Mouse (Mus musculus): ENCODE measurements around the gene Rere. TPM values are rescaled to one million over a fixed set of nuclear protein-coding genes. Genes with fewer than 3 reads are reported as not detected.

Rere gene
- polyA plus RNA-seq, 1 experiment = 58.8 TPM

DNA sequence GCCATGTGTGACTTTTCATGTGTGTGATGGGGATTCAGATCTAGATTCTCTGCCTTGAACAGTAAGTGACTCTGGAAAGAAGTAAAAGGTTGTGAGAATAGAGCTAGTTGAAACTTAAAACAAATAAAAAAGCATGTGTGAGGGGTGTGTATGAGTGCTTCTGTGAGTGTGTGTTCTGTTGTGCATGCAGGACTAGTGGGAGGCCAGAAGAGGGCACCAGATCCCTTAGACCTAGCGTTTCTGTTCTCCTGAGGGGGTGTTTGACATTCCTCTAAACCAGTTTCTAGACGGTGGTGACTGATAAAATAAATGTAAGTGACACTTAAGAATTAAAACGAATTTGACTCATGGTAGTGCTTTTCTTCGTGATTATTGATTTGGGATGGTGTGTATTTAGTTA is 46.0 kb downstream of the Rere start:
- Histone ChIP-seq H3K27me3 (replicated peaks; ENCODE audit: control insufficient read depth, insufficient read depth, low read length) (no peaks in the 10 kb centered on the region), H3K4me3 (ENCODE audit: insufficient read depth, low read depth, low read length) (no peak overlapping the region), H3K36me3 (ENCODE audit: control insufficient read depth, insufficient read depth, low read length) (no peaks in the 10 kb centered on the region), H3K4me1 (ENCODE audit: control insufficient read depth, insufficient read depth, low read length) (peaks cover under 1% of the 10 kb centered on the region; the same call in 1 of the 2 replicates), H3K27ac (ENCODE audit: insufficient read depth, low read depth, low read length) (no peak overlapping the region)
- TF ChIP-seq CTCF (conservative IDR thresholded peaks at IDR 0.05; ENCODE audit: insufficient read depth, insufficient read length, low read depth, low read length) = peak; percentile 42; the same call in 1 of the 2 replicates
- no peak for TF ChIP-seq POLR2A (IDR thresholded peaks at IDR 0.05; ENCODE audit: low read depth, low read length)
- no peak for DNase-seq
- WGBS = 80% methylated on average over 4 of the region's 4 CpGs

DNA sequence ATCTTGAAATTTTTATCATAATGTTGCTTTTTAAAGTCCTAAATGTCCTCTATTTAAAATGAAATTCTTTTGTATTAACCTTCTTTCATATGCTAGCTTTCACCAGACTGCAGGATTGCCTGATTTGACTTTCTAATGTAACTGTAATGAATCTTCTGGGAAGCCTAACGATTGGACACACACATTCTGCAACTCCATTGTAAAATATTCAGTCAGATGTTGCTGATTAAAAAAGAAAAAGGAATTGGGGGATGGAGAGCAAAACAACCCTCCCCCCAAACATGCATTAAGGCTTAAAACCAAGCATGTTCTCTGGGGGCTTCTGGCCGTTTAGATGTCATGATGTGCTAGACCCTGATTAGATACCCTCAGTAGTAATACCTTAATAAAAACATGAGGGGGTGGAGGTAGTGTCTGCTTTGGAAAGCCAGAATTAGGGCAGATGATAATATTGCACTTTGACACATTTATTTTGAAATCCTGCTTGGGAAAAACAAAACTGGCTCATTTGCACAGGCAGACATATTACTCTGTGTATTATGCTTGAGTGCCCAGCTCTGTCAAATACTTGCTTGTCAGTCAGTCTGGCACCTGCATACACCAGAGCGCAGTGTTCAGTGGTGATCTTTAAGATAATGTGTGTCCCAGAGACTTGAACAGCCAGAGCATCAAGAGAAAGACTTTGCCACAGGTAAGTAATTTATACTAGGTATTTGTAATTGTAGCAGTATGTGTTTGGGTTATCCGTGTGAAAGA is 52.7 kb downstream of the Rere start:
- Histone ChIP-seq H3K4me3 (ENCODE audit: insufficient read depth, low read depth, low read length) (no peak overlapping the region), H3K4me1 (ENCODE audit: control insufficient read depth, insufficient read depth, low read length) (peaks cover 8% of the 10 kb centered on the region; the same call in 1 of the 2 replicates), H3K27ac (ENCODE audit: insufficient read depth, low read depth, low read length) (no peak overlapping the region), H3K36me3 (ENCODE audit: control insufficient read depth, insufficient read depth, low read length) (no peaks in the 10 kb centered on the region), H3K27me3 (replicated peaks; ENCODE audit: control insufficient read depth, insufficient read depth, low read length) (no peaks in the 10 kb centered on the region)
- DNase-seq = no peak
- no peak for TF ChIP-seq CTCF (conservative IDR thresholded peaks at IDR 0.05; ENCODE audit: insufficient read depth, insufficient read length, low read depth, low read length)
- TF ChIP-seq POLR2A (IDR thresholded peaks at IDR 0.05; ENCODE audit: low read depth, low read length) = no peak
- 47% methylated on average over 4 of the region's 4 CpGs for WGBS

DNA sequence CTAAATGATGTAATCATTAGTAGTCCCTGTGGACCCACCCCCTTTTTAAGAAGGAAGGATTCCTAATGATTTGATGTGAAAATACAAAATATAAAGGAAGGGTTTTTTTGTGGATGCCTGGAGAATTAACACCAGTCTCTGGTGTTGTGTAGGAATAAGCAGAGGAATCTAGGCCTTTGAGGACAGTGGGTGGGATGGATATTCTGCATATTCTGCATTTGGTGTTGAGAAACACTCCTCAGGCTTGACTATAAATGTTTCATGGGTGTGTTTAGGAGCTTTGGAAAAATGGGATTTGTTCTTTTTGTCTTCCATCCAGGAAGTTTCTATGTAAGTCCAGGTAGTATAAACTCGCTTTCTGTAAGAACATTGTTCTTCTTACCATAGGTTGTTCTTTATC is 55.8 kb downstream of the Rere start:
- TF ChIP-seq CTCF (conservative IDR thresholded peaks at IDR 0.05; ENCODE audit: insufficient read depth, insufficient read length, low read depth, low read length) = no peak
- no peak for TF ChIP-seq POLR2A (IDR thresholded peaks at IDR 0.05; ENCODE audit: low read depth, low read length)
- H3K36me3 ChIP-seq (ENCODE audit: control insufficient read depth, insufficient read depth, low read length) = no peaks in the 10 kb centered on the region
- no peak overlapping the region for H3K27ac ChIP-seq (ENCODE audit: insufficient read depth, low read depth, low read length)
- WGBS = 94% methylated on average over 1 of the region's 1 CpGs
- no peak overlapping the region for H3K4me3 ChIP-seq (ENCODE audit: insufficient read depth, low read depth, low read length)
- no peak for DNase-seq
- peaks cover 11% of the 10 kb centered on the region; the same call in 1 of the 2 replicates for H3K4me1 ChIP-seq (ENCODE audit: control insufficient read depth, insufficient read depth, low read length)
- no peaks in the 10 kb centered on the region for H3K27me3 ChIP-seq (replicated peaks; ENCODE audit: control insufficient read depth, insufficient read depth, low read length)

DNA sequence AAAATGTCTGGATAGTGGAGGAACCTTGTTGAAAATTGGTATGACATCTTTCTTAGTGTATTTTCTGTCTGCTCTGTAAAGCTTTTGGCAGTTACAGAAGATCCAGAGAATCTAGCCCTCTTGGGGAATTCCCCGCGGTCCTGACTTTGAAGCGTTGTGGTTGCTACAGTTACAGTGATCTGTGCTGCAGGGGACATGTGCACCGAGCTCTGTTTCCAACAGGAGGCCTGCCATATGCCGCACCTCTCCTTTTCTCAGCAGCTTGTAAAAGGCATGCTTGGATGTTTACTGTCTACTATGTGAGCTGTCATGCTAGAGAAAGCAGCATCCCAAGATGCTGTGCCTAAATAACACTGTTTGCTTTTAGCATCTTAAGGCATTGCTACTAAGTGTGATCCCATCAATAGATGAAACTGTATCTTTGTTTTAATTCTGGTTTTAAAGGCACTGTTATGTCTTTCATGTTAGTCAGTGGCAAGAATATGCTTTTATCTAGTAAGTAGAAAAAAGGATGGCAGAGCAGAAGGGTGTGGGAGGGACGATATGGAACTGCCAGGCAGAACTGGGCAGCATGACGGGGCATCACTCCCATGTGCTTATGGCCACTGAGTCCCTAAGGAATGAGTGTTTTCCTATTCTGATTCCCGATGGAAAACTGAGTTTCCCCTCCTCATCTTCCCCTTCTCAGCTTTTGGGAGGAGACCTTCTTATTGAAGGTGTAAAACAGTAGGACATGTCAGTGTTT is 57.6 kb downstream of the Rere start:
- Histone ChIP-seq H3K36me3 (ENCODE audit: control insufficient read depth, insufficient read depth, low read length) (no peaks in the 10 kb centered on the region), H3K27ac (ENCODE audit: insufficient read depth, low read depth, low read length) (no peak overlapping the region), H3K27me3 (replicated peaks; ENCODE audit: control insufficient read depth, insufficient read depth, low read length) (no peaks in the 10 kb centered on the region), H3K4me1 (ENCODE audit: control insufficient read depth, insufficient read depth, low read length) (peaks cover 9% of the 10 kb centered on the region; the same call in 1 of the 2 replicates), H3K4me3 (ENCODE audit: insufficient read depth, low read depth, low read length) (no peak overlapping the region)
- WGBS = 35% methylated on average over 8 of the region's 8 CpGs
- DNase-seq = no peak
- TF ChIP-seq CTCF (conservative IDR thresholded peaks at IDR 0.05; ENCODE audit: insufficient read depth, insufficient read length, low read depth, low read length) (no peak), POLR2A (IDR thresholded peaks at IDR 0.05; ENCODE audit: low read depth, low read length) (no peak)

DNA sequence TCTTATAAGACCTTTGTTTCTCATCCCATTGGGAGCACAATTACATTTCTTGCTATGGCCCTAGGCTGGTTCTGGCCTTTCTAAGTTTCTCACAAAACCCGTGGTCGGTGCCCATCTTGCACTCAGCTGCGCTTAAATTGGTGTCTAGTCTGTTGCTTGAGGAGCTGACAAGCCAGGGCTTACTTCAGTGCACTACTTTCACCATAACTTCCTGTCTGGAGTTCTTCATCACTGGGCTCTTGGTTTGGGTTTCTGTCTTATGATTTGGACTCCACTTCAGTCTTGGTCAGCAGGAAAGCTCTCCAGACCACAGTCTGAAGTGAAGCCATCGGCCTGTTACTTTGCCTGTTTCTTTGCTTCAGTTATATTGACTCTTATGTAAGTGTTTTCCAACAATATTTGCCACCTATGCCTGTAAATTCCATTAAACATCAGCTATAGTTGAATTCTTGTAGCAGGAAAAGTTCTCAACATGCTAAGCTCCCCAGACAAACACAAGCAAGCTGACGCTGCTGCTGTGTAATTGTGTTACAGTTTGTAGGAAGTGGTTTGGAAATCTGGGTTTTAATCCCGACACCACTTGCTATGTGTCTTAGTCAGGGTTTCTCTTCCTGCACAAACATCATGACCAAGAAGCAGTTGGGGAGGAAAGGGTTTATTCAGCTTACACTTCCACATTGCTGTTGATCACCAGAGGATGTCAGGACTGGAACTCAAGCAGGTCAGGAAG is 59.5 kb downstream of the Rere start:
- no peak overlapping the region for H3K27ac ChIP-seq (ENCODE audit: insufficient read depth, low read depth, low read length)
- H3K4me3 ChIP-seq (ENCODE audit: insufficient read depth, low read depth, low read length) = no peak overlapping the region
- peaks cover 16% of the 10 kb centered on the region; the same call in 1 of the 2 replicates for H3K4me1 ChIP-seq (ENCODE audit: control insufficient read depth, insufficient read depth, low read length)
- no peak for TF ChIP-seq POLR2A (IDR thresholded peaks at IDR 0.05; ENCODE audit: low read depth, low read length)
- no peaks in the 10 kb centered on the region for H3K27me3 ChIP-seq (replicated peaks; ENCODE audit: control insufficient read depth, insufficient read depth, low read length)
- no peak for DNase-seq
- 85% methylated on average over 6 of the region's 6 CpGs for WGBS
- no peaks in the 10 kb centered on the region for H3K36me3 ChIP-seq (ENCODE audit: control insufficient read depth, insufficient read depth, low read length)

DNA sequence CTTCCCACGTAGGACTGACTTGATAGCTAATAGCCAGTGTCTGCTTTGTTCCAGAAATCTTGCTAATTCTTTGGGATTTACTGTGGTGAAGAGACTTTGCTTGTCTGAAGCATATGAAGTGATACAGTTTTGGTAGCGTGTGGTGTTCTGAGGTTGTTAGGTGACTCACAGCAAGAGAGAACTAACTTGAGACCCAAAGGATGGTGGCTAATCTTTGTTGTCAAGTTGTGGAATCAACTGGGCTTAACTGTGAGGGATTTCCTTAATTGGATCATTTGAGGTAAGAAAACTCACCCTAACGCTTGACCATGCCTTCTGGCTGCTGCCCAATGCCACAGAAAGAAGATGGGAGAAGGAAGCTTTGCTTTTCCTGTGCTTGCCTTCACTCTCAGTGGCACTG is 63.1 kb downstream of the Rere start:
- WGBS = 67% methylated on average over 3 of the region's 3 CpGs
- Histone ChIP-seq H3K27me3 (replicated peaks; ENCODE audit: control insufficient read depth, insufficient read depth, low read length) (no peaks in the 10 kb centered on the region), H3K36me3 (ENCODE audit: control insufficient read depth, insufficient read depth, low read length) (no peaks in the 10 kb centered on the region), H3K27ac (ENCODE audit: insufficient read depth, low read depth, low read length) (no peak overlapping the region), H3K4me3 (ENCODE audit: insufficient read depth, low read depth, low read length) (no peak overlapping the region), H3K4me1 (ENCODE audit: control insufficient read depth, insufficient read depth, low read length) (peaks cover 17% of the 10 kb centered on the region)
- no peak for TF ChIP-seq POLR2A (IDR thresholded peaks at IDR 0.05; ENCODE audit: low read depth, low read length)
- no peak for TF ChIP-seq CTCF (conservative IDR thresholded peaks at IDR 0.05; ENCODE audit: insufficient read depth, insufficient read length, low read depth, low read length)
- DNase-seq = no peak
